23 mouse cellular contexts compared by ENCODE assay signal in the genomic region with DNA sequence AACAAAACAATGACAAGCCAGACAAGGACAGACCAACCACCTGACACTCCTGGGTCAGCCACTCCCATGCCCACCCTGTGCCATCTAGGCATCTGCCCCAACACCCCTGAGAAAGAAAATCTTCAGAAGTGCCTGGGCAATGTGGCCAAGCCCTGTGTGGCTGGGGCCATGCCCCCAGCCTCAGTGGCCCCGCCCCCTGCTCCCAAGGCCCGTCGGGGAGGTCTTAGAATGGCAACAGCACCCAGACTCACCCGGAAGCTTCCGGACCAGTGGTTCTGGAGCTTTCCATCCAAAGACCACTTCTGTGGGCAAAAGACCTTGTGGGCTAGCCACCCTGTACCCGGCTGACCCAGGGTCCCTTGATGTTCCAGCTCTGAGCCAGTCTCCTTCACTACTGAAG. TPM values are rescaled to one million over a fixed set of nuclear protein-coding genes. Genes with fewer than 3 reads are reported as not detected.
DNase-seq lines count a peak whose midpoint lies in the region; ATAC-seq lines count a peak whose summit lies in the region.
"Had no signal": no experiment of that assay in that cellular context is flagged by ENCODE, and none has a peak within 500 bp of the region (broad histone marks: within the 10 kb centered on the region; RNA-seq: fewer than 3 reads in every experiment).

No protein-coding gene starts in this region.

- H3K4me2 ChIP-seq in embryonic facial prominence, embryonic 15.5 days (replicated peaks), result no peak overlapping the region
- H3K4me2 ChIP-seq in kidney, embryonic 14.5 days (replicated peaks; ENCODE audit: low read depth, low read length), result no peak overlapping the region
- H3K4me2 ChIP-seq: embryonic facial prominence, embryonic 13.5 days; forebrain, embryonic 13.5 days; heart, embryonic 15.5 days; hindbrain, embryonic 14.5 days; intestine, embryonic 15.5 days had no signal

- 0 out of 2 replicates have a peak overlapping the region, but pooled peaks have one; percentile 19 for H3K27ac ChIP-seq in heart, embryonic 10.5 days
- H3K27ac ChIP-seq in embryonic facial prominence, embryonic 15.5 days (replicated peaks), result no peak overlapping the region
- H3K27ac ChIP-seq in kidney, embryonic 14.5 days (ENCODE audit: low read depth, low read length), result no peak overlapping the region
- H3K27ac ChIP-seq: embryonic facial prominence, embryonic 13.5 days; forebrain, embryonic 13.5 days; heart, embryonic 15.5 days; hindbrain, embryonic 10.5 days; hindbrain, embryonic 14.5 days; intestine, embryonic 15.5 days had no signal

- H3K9ac ChIP-seq in embryonic facial prominence, embryonic 15.5 days, result no peak overlapping the region
- no peak overlapping the region for H3K9ac ChIP-seq in kidney, embryonic 14.5 days (ENCODE audit: low read depth, low read length)
- H3K9ac ChIP-seq: embryonic facial prominence, embryonic 13.5 days; forebrain, embryonic 13.5 days; forebrain, postnatal 0 days; heart, embryonic 15.5 days; hindbrain, embryonic 14.5 days; intestine, embryonic 15.5 days had no signal

- H3K4me3 ChIP-seq in heart, embryonic 10.5 days, result no peak overlapping the region
- H3K4me3 ChIP-seq in embryonic facial prominence, embryonic 15.5 days (replicated peaks), result no peak overlapping the region
- no peak overlapping the region for H3K4me3 ChIP-seq in kidney, embryonic 14.5 days (ENCODE audit: low read length)
- H3K4me3 ChIP-seq: embryonic facial prominence, embryonic 13.5 days; forebrain, embryonic 13.5 days; heart, embryonic 15.5 days; hindbrain, embryonic 10.5 days; intestine, embryonic 15.5 days had no signal

- peaks cover 28% of the 10 kb centered on the region for H3K4me1 ChIP-seq in heart, embryonic 10.5 days
- peaks cover 12% of the 10 kb centered on the region for H3K4me1 ChIP-seq in embryonic facial prominence, embryonic 15.5 days
- peaks cover 7% of the 10 kb centered on the region; the same call in 1 of the 2 replicates for H3K4me1 ChIP-seq in kidney, embryonic 14.5 days (ENCODE audit: control insufficient read depth, insufficient read depth, low read length)
- H3K4me1 ChIP-seq: intestine, embryonic 15.5 days had no signal

- H3K9me3 ChIP-seq in heart, embryonic 10.5 days, result no peaks in the 10 kb centered on the region
- H3K9me3 ChIP-seq in embryonic facial prominence, embryonic 15.5 days (replicated peaks), result no peaks in the 10 kb centered on the region
- no peaks in the 10 kb centered on the region for H3K9me3 ChIP-seq in kidney, embryonic 14.5 days (ENCODE audit: control insufficient read depth, low read length)
- H3K9me3 ChIP-seq: embryonic facial prominence, embryonic 13.5 days; forebrain, embryonic 13.5 days; heart, embryonic 15.5 days; hindbrain, embryonic 10.5 days; intestine, embryonic 15.5 days had no signal

- no peak for DNase-seq in heart, embryonic 10.5 days (ENCODE audit: low spot score)
- no peak for DNase-seq in heart, adult 8-10 months (ENCODE audit: low spot score)
- DNase-seq in thymus, postnatal 4 days, result peak; percentile 43
- no peak for DNase-seq in thymus, adult 18-20 months
- DNase-seq in gastrocnemius, postnatal 25 days, result no peak
- DNase-seq: adrenal gland, adult 8-10 months; cerebellum, adult 11 months; cerebellum, adult 8-10 months; cerebellum, postnatal 14 days; embryo, embryonic 11 days; forebrain, postnatal 0 days; gastrocnemius, postnatal 14 days; heart, postnatal 14 days had no signal

- H3K36me3 ChIP-seq in heart, embryonic 10.5 days, result no peaks in the 10 kb centered on the region
- no peaks in the 10 kb centered on the region for H3K36me3 ChIP-seq in embryonic facial prominence, embryonic 15.5 days
- no peaks in the 10 kb centered on the region for H3K36me3 ChIP-seq in kidney, embryonic 14.5 days (ENCODE audit: control insufficient read depth, insufficient read depth, low read length)
- H3K36me3 ChIP-seq: embryonic facial prominence, embryonic 13.5 days; G1E; heart, embryonic 15.5 days; hindbrain, embryonic 10.5 days; intestine, embryonic 15.5 days had no signal

- peaks cover 6% of the 10 kb centered on the region for H3K27me3 ChIP-seq in heart, embryonic 10.5 days (ENCODE audit: insufficient read depth, poor library complexity, severe bottlenecking)
- H3K27me3 ChIP-seq in embryonic facial prominence, embryonic 15.5 days, result 0 out of 2 replicates have a peak, but pooled peaks cover 4% of the 10 kb centered on the region
- no peaks in the 10 kb centered on the region for H3K27me3 ChIP-seq in kidney, embryonic 14.5 days (ENCODE audit: control insufficient read depth, insufficient read depth, low read length)
- H3K27me3 ChIP-seq: embryonic facial prominence, embryonic 13.5 days; forebrain, embryonic 13.5 days; heart, embryonic 15.5 days; intestine, embryonic 15.5 days had no signal

- 0 out of 2 replicates have a peak, but pooled peaks have one; percentile 32 for ATAC-seq in embryonic facial prominence, embryonic 15.5 days (ENCODE audit: insufficient number of reproducible peaks, low FRiP score, low TSS enrichment, low read depth)
- ATAC-seq in kidney, embryonic 14.5 days (ENCODE audit: low FRiP score, low TSS enrichment), result no peak
- ATAC-seq: forebrain, embryonic 13.5 days; forebrain, postnatal 0 days; intestine, embryonic 15.5 days had no signal

- 75% methylated on average over 6 of the region's 6 CpGs for WGBS in heart, embryonic 10.5 days
- 83% methylated on average over 6 of the region's 6 CpGs for WGBS in embryonic facial prominence, embryonic 15.5 days
- 80% methylated on average over 6 of the region's 6 CpGs for WGBS in kidney, embryonic 14.5 days

RNA-seq across cellular contexts. Expression of a gene that starts 35.4 kb away (rescaled TPM):
- polyA plus RNA-seq in heart, embryonic 10.5 days (2016; fragmentation: Nextera tagmentation; extraction: Ambion mirVana), result 18.0 and 23.3 TPM in 2 replicates
- total RNA-seq in heart, adult 8-10 months (2022), result 1 to 10 TPM; 3.2 to 9.5 (median 4.4) TPM
- 27.6 and 28.9 TPM in 2 replicates for polyA plus RNA-seq in embryonic facial prominence, embryonic 15.5 days (2015; fragmentation: Nextera tagmentation; extraction: Ambion mirVana)
- 11.3 and 12.3 TPM in 2 replicates for polyA plus RNA-seq in kidney, embryonic 14.5 days (2014; fragmentation: Nextera tagmentation; extraction: Ambion mirVana)
- total RNA-seq in gastrocnemius, postnatal 25 days (2021), result under 1 TPM in 1 of 2 experiments, not detected in 1; 0.13 TPM
- total RNA-seq: gastrocnemius, adult 18-20 months had no signal
